Mouse (Mus musculus): ENCODE data around the gene Flt1. TPM values are rescaled to one million over a fixed set of nuclear protein-coding genes. Genes with fewer than 3 reads are reported as not detected.

Gene Flt1
- polyA plus RNA-seq, 1 experiment from 2014 or later, result 20.4 TPM

- Histone ChIP-seq H3K9me3 (replicated peaks; ENCODE audit: control insufficient read depth, low read length) (no peaks in the 10 kb centered on the region), H3K36me3 (ENCODE audit: control insufficient read depth, insufficient read depth, low read length) (peaks cover 7% of the 10 kb centered on the region), H3K9ac (ENCODE audit: low read depth, low read length) (no peak overlapping the region), H3K27ac (ENCODE audit: low read depth, low read length) (no peak overlapping the region), H3K4me1 (ENCODE audit: control insufficient read depth, insufficient read depth, low read length) (no peaks in the 10 kb centered on the region), H3K27me3 (ENCODE audit: control insufficient read depth, insufficient read depth, low read length) (no peaks in the 10 kb centered on the region), H3K4me2 (no peak overlapping the region), H3K4me3 (ENCODE audit: low read depth, low read length) (no peak overlapping the region)
- no peak for ATAC-seq (replicated peaks; ENCODE audit: insufficient number of reproducible peaks, low FRiP score, low TSS enrichment)
- 84% methylated on average over 6 of the region's 6 CpGs for WGBS (ENCODE audit: insufficient replicate concordance)
These were observed 193.8 kb downstream of the Flt1 start for GRCm38 (mm10) chr5:147532031-147532430.

GRCm38 (mm10) chr5:147527788-147528187, 198.0 kb downstream of the Flt1 start:
- WGBS (ENCODE audit: insufficient replicate concordance), result 88% methylated on average over 3 of the region's 3 CpGs
- no peak overlapping the region for H3K27ac ChIP-seq (ENCODE audit: low read depth, low read length)
- H3K4me1 ChIP-seq (ENCODE audit: control insufficient read depth, insufficient read depth, low read length), result no peaks in the 10 kb centered on the region
- H3K4me2 ChIP-seq, result no peak overlapping the region
- H3K4me3 ChIP-seq (ENCODE audit: low read depth, low read length), result no peak overlapping the region
- H3K36me3 ChIP-seq (ENCODE audit: control insufficient read depth, insufficient read depth, low read length), result peaks cover 12% of the 10 kb centered on the region; the same call in 1 of the 2 replicates
- no peaks in the 10 kb centered on the region for H3K27me3 ChIP-seq (ENCODE audit: control insufficient read depth, insufficient read depth, low read length)
- no peak for ATAC-seq (replicated peaks; ENCODE audit: insufficient number of reproducible peaks, low FRiP score, low TSS enrichment)
- H3K9ac ChIP-seq (ENCODE audit: low read depth, low read length), result no peak overlapping the region
- no peaks in the 10 kb centered on the region for H3K9me3 ChIP-seq (replicated peaks; ENCODE audit: control insufficient read depth, low read length)

GRCm38 (mm10) chr5:147527006-147527405, 198.8 kb downstream of the Flt1 start:
- peaks cover 14% of the 10 kb centered on the region; the same call in 1 of the 2 replicates for H3K36me3 ChIP-seq (ENCODE audit: control insufficient read depth, insufficient read depth, low read length)
- no peak overlapping the region for H3K27ac ChIP-seq (ENCODE audit: low read depth, low read length)
- no peak overlapping the region for H3K9ac ChIP-seq (ENCODE audit: low read depth, low read length)
- no peak for ATAC-seq (replicated peaks; ENCODE audit: insufficient number of reproducible peaks, low FRiP score, low TSS enrichment)
- no peaks in the 10 kb centered on the region for H3K4me1 ChIP-seq (ENCODE audit: control insufficient read depth, insufficient read depth, low read length)
- WGBS (ENCODE audit: insufficient replicate concordance), result 90% methylated on average over 6 of the region's 6 CpGs
- H3K9me3 ChIP-seq (replicated peaks; ENCODE audit: control insufficient read depth, low read length), result no peaks in the 10 kb centered on the region
- no peak overlapping the region for H3K4me3 ChIP-seq (ENCODE audit: low read depth, low read length)
- no peak overlapping the region for H3K4me2 ChIP-seq
- no peaks in the 10 kb centered on the region for H3K27me3 ChIP-seq (ENCODE audit: control insufficient read depth, insufficient read depth, low read length)

Other genes starting within 250 kb of the Flt1 start
- 350 and 393 TPM in 2 replicates for gene Pomp, start 134.4 kb upstream of the Flt1 start, polyA plus RNA-seq (2014; fragmentation: Nextera tagmentation; extraction: Ambion mirVana)
- gene Slc46a3, start 168.8 kb upstream of the Flt1 start, polyA plus RNA-seq (2014; fragmentation: Nextera tagmentation; extraction: Ambion mirVana), result 4.5 and 4.7 TPM in 2 replicates
- gene Mtus2, start 231.3 kb upstream of the Flt1 start, polyA plus RNA-seq (2014; fragmentation: Nextera tagmentation; extraction: Ambion mirVana), result 84.3 and 93.6 TPM in 2 replicates

Data from heart, embryonic 11.5 days (tissue).